Mouse (Mus musculus) intestine, embryonic 14.5 days (tissue): ENCODE results near the gene 2200002D01Rik. TPM values are rescaled to one million over a fixed set of nuclear protein-coding genes. Genes with fewer than 3 reads are reported as not detected.
"Not testable (repeated sequence)": the region's sequence is repeated elsewhere in the genome, so short reads cannot be mapped to it uniquely, and the experiment has no call there.

Source experiments
- ATAC-seq: fragments of 200-750 bp; cut with Nextera tagmentation; replicated peaks from 2 replicates; pipeline ENCODE4 v1.8.0; 2017; ENCODE audit warnings: low read depth, moderate number of reproducible peaks, moderate TSS enrichment, moderate library complexity; ENCODE audit not compliant: low FRiP score, low TSS enrichment
- DNase-seq: peaks from one replicate; pipeline ENCODE4 v3.0.0-alpha.2; 2018; ENCODE audit warnings: low spot score
- H3K27ac ChIP-seq: fragments of 300-500 bp; sonication (generic); 2 replicates; pipeline ENCODE4 v1.5.1; 2014; ENCODE audit warnings: low read depth, mild to moderate bottlenecking, control low read depth
- H3K27me3 ChIP-seq: fragments of 300-500 bp; sonication (generic); replicated peaks from 2 replicates; pipeline ENCODE4 v1.6.1; 2014; ENCODE audit warnings: low read length, control low read depth; ENCODE audit not compliant: control insufficient read depth, insufficient read depth
- H3K36me3 ChIP-seq: fragments of 300-500 bp; sonication (generic); 2 replicates; pipeline ENCODE4 v1.6.1; 2014; ENCODE audit warnings: low read length, control low read depth; ENCODE audit not compliant: control insufficient read depth, insufficient read depth
- H3K4me1 ChIP-seq: fragments of 300-500 bp; sonication (generic); replicated peaks from 2 replicates; pipeline ENCODE4 v1.6.1; 2014; ENCODE audit warnings: low read length, control low read depth, mixed read lengths; ENCODE audit not compliant: control insufficient read depth, insufficient read depth
- H3K4me2 ChIP-seq: fragments of 300-500 bp; sonication (generic); 2 replicates; pipeline ENCODE4 v1.6.1; 2014; ENCODE audit warnings: low read length
- H3K4me3 ChIP-seq: fragments of 300-500 bp; sonication (generic); 2 replicates; pipeline ENCODE4 v1.5.1; 2014; ENCODE audit warnings: low read depth, low read length, control low read depth, mixed read lengths
- H3K9ac ChIP-seq: fragments of 300-500 bp; sonication (generic); 2 replicates; pipeline ENCODE4 v1.6.1; 2014; ENCODE audit warnings: mild to moderate bottlenecking, low read length
- H3K9me3 ChIP-seq: fragments of 300-500 bp; sonication (generic); 2 replicates; pipeline ENCODE4 v1.6.1; 2016; ENCODE audit warnings: low read length, control low read depth; ENCODE audit not compliant: control insufficient read depth
- WGBS: fragments of 180-500 bp; shearing (Covaris S2); extraction: QIAGEN DNeasy Blood & Tissue Kit; methylation state at CpG from one replicate; pipeline ENCODE4 v1.1.7; 2014; 5-methylcytosine and 5-hydroxymethylcytosine counted together
- polyA plus RNA-seq: library from polyadenylated mRNA; unstranded; fragments of >200 nt; fragmentation: Nextera tagmentation; extraction: Ambion mirVana; gene quantifications from 2 replicates; pipeline ENCODE4 v1.2.1, GENCODE M21; 2014

The 2200002D01Rik gene
- polyA plus RNA-seq, 1 experiment from 2014 or later: 111 TPM

GRCm38 (mm10) chr7:29251166-29251565 lies 2.9 kb upstream of the 2200002D01Rik start:
- peak overlapping the region; percentile 0; the same call in 1 of the 2 replicates for H3K27ac ChIP-seq
- ATAC-seq (peak; percentile 63), DNase-seq (peak; percentile 69)
- H3K4me1 ChIP-seq: peaks cover 21% of the 10 kb centered on the region
- no peaks in the 10 kb centered on the region for H3K27me3 ChIP-seq
- H3K4me2 ChIP-seq: no peak overlapping the region
- no peaks in the 10 kb centered on the region for H3K9me3 ChIP-seq
- H3K4me3 ChIP-seq: no peak overlapping the region
- no peaks in the 10 kb centered on the region; the same call in 1 of the 2 replicates for H3K36me3 ChIP-seq
- H3K9ac ChIP-seq: no peak overlapping the region
- 58% methylated on average over 3 of the region's 3 CpGs for WGBS

- peak overlapping the region; percentile 51 for H3K9ac ChIP-seq
- H3K9me3 ChIP-seq: no peaks in the 10 kb centered on the region
- DNase-seq (peak; percentile 69), ATAC-seq (no peak)
- H3K27ac ChIP-seq: peak overlapping the region; percentile 81
- WGBS: 20% methylated on average over 19 of the region's 19 CpGs
- peak overlapping the region; percentile 41 for H3K4me3 ChIP-seq
- peak overlapping the region; percentile 49 for H3K4me2 ChIP-seq
- peaks cover 12% of the 10 kb centered on the region for H3K36me3 ChIP-seq
- H3K27me3 ChIP-seq: no peaks in the 10 kb centered on the region
- peaks cover 24% of the 10 kb centered on the region for H3K4me1 ChIP-seq
Observed at GRCm38 (mm10) chr7:29247706-29248105, 560 bp downstream of the 2200002D01Rik start.

- Histone ChIP-seq H3K27me3 (no peaks in the 10 kb centered on the region), H3K36me3 (peaks cover 12% of the 10 kb centered on the region), H3K4me3 (peak overlapping the region; percentile 41), H3K9ac (peak overlapping the region; percentile 20), H3K9me3 (no peaks in the 10 kb centered on the region), H3K4me2 (peak overlapping the region; percentile 49), H3K27ac (peak overlapping the region; percentile 81; the same call in 1 of the 2 replicates), H3K4me1 (peaks cover 24% of the 10 kb centered on the region)
- DNase-seq (peak; percentile 94), ATAC-seq (0 out of 2 replicates have a peak, but pooled peaks have one; percentile 9)
- WGBS: 29% methylated on average over 16 of the region's 16 CpGs
Observed at GRCm38 (mm10) chr7:29247314-29247700, 959 bp downstream of the 2200002D01Rik start.

GRCm38 (mm10) chr7:29246619-29247313 lies 1.5 kb downstream of the 2200002D01Rik start:
- 77% methylated on average over 21 of the region's 21 CpGs for WGBS

GRCm38 (mm10) chr7:29246015-29246414 lies 2.3 kb downstream of the 2200002D01Rik start:
- Histone ChIP-seq H3K27ac (no peak overlapping the region), H3K27me3 (no peaks in the 10 kb centered on the region), H3K4me3 (no peak overlapping the region), H3K36me3 (peaks cover 12% of the 10 kb centered on the region), H3K9me3 (no peaks in the 10 kb centered on the region), H3K9ac (no peak overlapping the region), H3K4me1 (peaks cover 24% of the 10 kb centered on the region), H3K4me2 (no peak overlapping the region)
- no peak for ATAC-seq
- DNase-seq: no peak
- WGBS: 63% methylated on average over 5 of the region's 5 CpGs

More at GRCm38 (mm10) chr7:29246619-29247313, 1.5 kb downstream of the 2200002D01Rik start:
- peaks cover 12% of the 10 kb centered on the region for H3K36me3 ChIP-seq
- H3K9me3 ChIP-seq: no peaks in the 10 kb centered on the region
- H3K4me3 ChIP-seq: peak overlapping the region; percentile 41
- no peaks in the 10 kb centered on the region for H3K27me3 ChIP-seq
- H3K4me2 ChIP-seq: peak overlapping the region; percentile 49
- peak overlapping the region; percentile 20; the same call in 1 of the 2 replicates for H3K9ac ChIP-seq
- H3K4me1 ChIP-seq: peaks cover 24% of the 10 kb centered on the region
- no peak overlapping the region for H3K27ac ChIP-seq
- no peak for ATAC-seq
- no peak for DNase-seq

GRCm38 (mm10) chr7:29244732-29245416 lies 3.4 kb downstream of the 2200002D01Rik start:
- 77% methylated on average over 7 of the region's 7 CpGs for WGBS
- DNase-seq: no peak
- Histone ChIP-seq H3K4me2 (no peak overlapping the region), H3K4me1 (peaks cover 24% of the 10 kb centered on the region), H3K27ac (no peak overlapping the region), H3K4me3 (no peak overlapping the region), H3K9me3 (no peaks in the 10 kb centered on the region), H3K36me3 (peaks cover 12% of the 10 kb centered on the region), H3K9ac (no peak overlapping the region), H3K27me3 (no peaks in the 10 kb centered on the region)
- no peak for ATAC-seq

GRCm38 (mm10) chr7:29238019-29238967 lies 10.0 kb downstream of the 2200002D01Rik start, which contains the start of gene Yif1b:
Yif1b (plus strand) TSS chr7:29238329.
- no peaks in the 10 kb centered on the region for H3K36me3 ChIP-seq
- ATAC-seq (peak; percentile 94), DNase-seq (peak; percentile 98)
- H3K27ac ChIP-seq: peak within 1 kb of the TSS; percentile 91
- under 1% methylated on average over 60 of the region's 60 CpGs for WGBS
- 0 out of 2 replicates have a peak, but pooled peaks cover 1% of the 10 kb centered on the region for H3K27me3 ChIP-seq
- H3K4me3 ChIP-seq: peak within 1 kb of the TSS; percentile 58
- peak within 1 kb of the TSS; percentile 80 for H3K4me2 ChIP-seq
- peak within 1 kb of the TSS; percentile 57 for H3K9ac ChIP-seq
- no peaks in the 10 kb centered on the region for H3K9me3 ChIP-seq
- H3K4me1 ChIP-seq: peaks cover 10% of the 10 kb centered on the region

- not testable (repeated sequence) for DNase-seq, H3K36me3 ChIP-seq, H3K27me3 ChIP-seq, H3K9me3 ChIP-seq, H3K4me1 ChIP-seq
- Histone ChIP-seq H3K27ac (peak overlapping the region; percentile 91), H3K4me3 (peak overlapping the region; percentile 58), H3K4me2 (peak overlapping the region; percentile 80), H3K9ac (peak overlapping the region; percentile 50)
- WGBS: 31% methylated on average over 6 of the region's 6 CpGs
- peak; percentile 22; the same call in 1 of the 2 replicates for ATAC-seq
Observed at GRCm38 (mm10) chr7:29237596-29237995, 10.7 kb downstream of the 2200002D01Rik start.
